Mouse (Mus musculus): Measurements from ENCODE around the gene Havcr2.
"Not testable (repeated sequence)": the region's sequence is repeated elsewhere in the genome, so short reads cannot be mapped to it uniquely, and the experiment has no call there.

The Havcr2 gene

DNA sequence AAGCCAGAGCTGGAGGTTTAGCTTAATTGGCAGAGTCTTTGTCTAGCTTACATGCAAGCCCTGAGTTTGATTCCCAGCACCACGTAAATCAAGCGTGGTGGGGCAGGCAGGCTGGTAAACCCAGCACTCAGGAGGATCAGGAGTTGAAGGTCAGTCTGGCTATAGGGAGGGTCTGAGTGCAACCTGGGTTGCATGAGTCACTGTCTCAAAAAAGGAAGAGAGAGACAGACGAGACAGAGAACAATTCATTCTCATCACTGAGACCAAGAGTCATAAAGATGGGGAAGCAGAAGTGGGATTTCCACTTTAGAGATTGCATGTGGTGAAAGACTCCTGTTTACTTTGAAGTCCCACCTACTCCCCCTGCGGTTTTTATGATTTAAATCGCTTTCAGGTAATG lies 6.6 kb downstream of the Havcr2 start:
- no peak for DNase-seq (ENCODE audit: low spot score)

- DNase-seq (ENCODE audit: low spot score), result no peak
Observed at GRCm38 (mm10) chr11:46461931-46462330, 7.2 kb downstream of the Havcr2 start.

GRCm38 (mm10) chr11:46466878-46467277 lies 12.1 kb downstream of the Havcr2 start:
- DNase-seq (ENCODE audit: low spot score), result no peak

- no peak for DNase-seq (ENCODE audit: low spot score)
Observed at GRCm38 (mm10) chr11:46474220-46474619, 19.5 kb downstream of the Havcr2 start.

- DNase-seq (ENCODE audit: low spot score), result no peak
Observed at GRCm38 (mm10) chr11:46479311-46479710, 24.6 kb downstream of the Havcr2 start.

DNA sequence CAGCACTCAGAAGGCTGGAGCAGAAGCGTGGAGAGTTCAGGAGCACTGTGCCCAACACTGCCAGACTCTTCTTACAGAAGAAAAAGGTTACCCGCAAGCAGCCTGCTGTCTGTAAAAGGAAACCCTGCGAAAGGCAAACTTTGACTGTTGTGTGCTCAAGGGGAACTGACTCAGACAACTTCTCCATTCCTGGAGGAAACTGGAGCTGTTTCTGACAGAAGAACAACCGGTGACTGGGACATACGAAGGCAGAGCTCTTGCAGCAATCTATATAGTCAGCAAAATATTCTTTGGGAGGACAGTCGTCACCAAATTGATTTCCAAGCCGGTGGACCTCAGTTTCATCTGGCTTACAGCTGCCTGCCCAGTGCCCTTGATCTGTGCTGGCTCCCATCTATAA lies 25.8 kb downstream of the Havcr2 start:
- DNase-seq (ENCODE audit: low spot score), result no peak

DNA sequence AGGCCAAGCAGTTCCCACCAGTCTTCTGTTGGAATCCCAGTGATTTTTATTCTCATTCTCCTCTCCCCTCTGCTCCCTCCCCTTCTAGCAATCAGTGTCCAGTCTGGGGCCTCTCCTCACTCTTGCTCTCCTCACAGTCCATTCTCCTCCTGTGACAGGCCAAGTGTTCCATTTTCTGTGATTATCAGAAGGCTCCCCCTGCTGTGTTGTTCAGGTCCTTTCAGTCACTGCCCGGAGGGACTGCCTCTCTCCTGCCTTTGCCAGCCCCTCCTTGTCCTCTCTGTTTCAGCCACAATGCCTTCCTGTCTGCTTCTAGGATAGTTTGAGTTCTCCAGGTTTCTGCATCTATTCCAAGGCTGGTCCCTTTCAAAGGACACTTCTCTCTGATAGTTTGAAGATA lies 33.5 kb downstream of the Havcr2 start:
- DNase-seq (ENCODE audit: low spot score), result no peak

- no peak for DNase-seq (ENCODE audit: low spot score)
Observed at GRCm38 (mm10) chr11:46488650-46489049, 33.9 kb downstream of the Havcr2 start.

DNA sequence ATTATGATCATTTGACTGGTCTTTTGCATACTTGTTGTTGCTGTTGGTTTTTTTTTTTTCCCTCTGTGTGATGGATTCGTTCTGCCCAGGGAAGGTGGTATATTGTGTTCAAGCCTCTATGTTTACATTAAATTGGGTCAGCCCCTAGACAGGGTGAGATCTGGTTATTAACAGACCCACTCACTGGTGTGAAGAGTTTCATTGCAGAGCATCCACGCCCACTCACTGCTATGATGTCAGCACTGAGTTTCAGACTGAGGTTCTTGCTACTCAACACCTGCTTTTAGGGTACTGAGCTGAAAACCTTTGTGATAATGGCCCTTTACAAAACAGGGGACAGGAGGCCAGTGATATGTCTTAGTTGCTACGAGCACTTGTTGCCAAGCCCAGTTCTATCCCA lies 52.4 kb downstream of the Havcr2 start:
- no peak for DNase-seq (ENCODE audit: low spot score)

DNA sequence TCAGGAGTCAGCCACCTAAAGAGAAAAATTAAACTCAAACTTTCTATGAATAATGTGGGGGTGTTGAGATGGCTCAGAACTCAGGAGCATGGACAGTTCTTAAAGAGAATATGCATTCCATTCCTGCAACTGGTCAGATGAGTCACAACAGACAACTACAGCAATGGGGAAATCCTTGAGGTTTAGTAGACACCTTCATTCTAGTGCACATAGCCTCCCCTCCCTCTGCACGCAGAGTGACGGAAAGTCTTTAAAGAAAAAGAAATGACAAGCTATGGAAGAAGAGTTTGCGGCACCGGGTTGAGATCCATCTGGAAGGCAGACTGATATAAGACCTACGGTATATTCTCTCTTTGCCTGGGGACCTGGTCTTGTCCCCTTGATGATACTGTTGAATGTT lies 55.2 kb downstream of the Havcr2 start:
- no peak for DNase-seq (ENCODE audit: low spot score)

DNA sequence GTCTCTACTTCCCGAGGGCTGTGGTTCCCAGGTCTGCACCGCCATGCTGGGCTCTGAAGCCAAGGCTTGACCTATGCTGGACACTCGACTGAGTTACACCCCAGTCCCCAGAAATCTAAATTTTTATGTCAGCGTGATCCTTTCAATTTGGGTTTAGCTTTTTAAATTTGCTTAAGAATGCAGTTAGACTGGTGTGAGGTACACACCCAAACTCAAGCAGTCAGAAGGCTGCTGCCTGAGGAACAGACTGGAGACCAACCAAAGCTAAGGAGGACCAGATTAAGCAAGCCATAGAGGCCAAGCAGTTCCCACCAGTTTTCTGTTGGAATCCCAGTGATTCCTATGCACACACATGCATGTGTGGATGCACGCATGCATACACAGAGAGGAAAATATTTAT lies 66.6 kb downstream of the Havcr2 start:
- DNase-seq (ENCODE audit: low spot score), result not testable (repeated sequence)

GRCm38 (mm10) chr11:46522719-46523118 lies 68.0 kb downstream of the Havcr2 start:
- no peak for DNase-seq (ENCODE audit: low spot score)

- DNase-seq (ENCODE audit: low spot score), result no peak
Observed at GRCm38 (mm10) chr11:46523912-46524311, 69.2 kb downstream of the Havcr2 start, which contains the start of gene Gm12169. Gene Gm12169, plus strand, starts transcription at chr11:46524212.

DNA sequence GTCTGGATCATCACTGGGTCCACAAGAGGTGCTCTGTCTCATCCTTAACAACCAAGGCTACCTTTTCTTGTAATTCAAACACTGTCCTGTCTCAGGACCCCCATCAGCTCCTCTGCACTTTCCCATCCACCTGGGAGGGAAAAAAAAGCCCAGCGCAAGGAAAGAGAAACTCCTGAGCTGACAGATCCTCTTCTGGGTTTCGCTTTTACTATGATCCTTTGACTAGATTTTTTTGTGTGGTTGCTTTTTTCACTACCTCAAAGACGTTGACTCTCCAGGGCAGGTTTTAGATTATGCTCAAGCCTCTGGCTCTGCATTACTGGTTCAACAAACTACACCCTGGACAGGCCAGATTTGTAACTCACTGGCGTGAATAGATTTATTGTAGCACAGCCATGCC lies 75.4 kb downstream of the Havcr2 start:
- DNase-seq (ENCODE audit: low spot score), result no peak
